In the genomic region with DNA sequence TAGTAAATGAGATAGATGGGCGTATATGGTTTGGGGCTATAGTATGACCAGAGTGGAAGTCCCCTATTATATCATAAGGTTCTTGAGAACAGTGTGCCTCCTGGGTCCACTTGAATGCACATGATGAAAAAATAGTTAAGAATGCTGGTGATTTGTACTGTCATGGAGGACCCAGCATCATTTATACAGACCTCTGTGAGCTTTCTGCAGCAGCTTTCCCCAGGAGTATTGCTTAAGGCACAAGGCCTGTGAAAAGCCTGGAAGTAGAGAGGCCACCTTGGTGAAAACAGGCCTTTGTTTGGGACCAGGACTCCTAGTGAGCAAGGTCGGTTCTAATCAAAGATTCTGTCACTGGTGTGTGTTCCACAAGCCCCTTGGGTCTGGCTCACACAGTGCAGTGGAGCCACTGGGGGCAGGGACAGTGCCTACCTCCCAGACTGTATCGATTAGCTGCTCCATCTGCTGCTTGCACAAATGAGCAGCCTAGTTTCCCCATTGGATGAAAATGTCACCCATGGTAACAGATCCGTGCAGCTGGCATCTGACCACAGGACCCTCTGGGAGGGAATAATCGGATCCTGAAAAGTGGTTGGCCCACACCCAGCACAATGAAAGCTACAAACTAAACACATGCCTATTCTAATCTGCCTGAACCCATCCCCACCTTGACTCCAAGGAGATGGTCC, we compare ENCODE assay signal across 11 mouse cellular contexts.
DNase-seq lines count a peak whose midpoint lies in the region; ATAC-seq and TF ChIP-seq lines count a peak whose summit lies in the region.
"Had no signal": no experiment of that assay in that cellular context is flagged by ENCODE, and none has a peak within 500 bp of the region (broad histone marks: within the 10 kb centered on the region; RNA-seq: fewer than 3 reads in every experiment).

No protein-coding gene starts in this region.

- no peaks in the 10 kb centered on the region for H3K9me3 ChIP-seq in embryonic facial prominence, embryonic 14.5 days (ENCODE audit: control insufficient read depth, low read length)
- H3K9me3 ChIP-seq in hindbrain, postnatal 0 days (ENCODE audit: low read length): no peaks in the 10 kb centered on the region
- H3K9me3 ChIP-seq in midbrain, embryonic 12.5 days: no peaks in the 10 kb centered on the region

- no peak for TF ChIP-seq CTCF in brain, embryonic 14.5 days (IDR thresholded peaks at IDR 0.05; ENCODE audit: borderline replicate concordance, extremely low read depth, insufficient read depth, insufficient read length)
- TF ChIP-seq CTCF in hindbrain, postnatal 0 days (IDR thresholded peaks at IDR 0.05; ENCODE audit: low read depth): no peak

- H3K27ac ChIP-seq in embryonic facial prominence, embryonic 14.5 days (replicated peaks; ENCODE audit: low read depth, low read length): no peak overlapping the region
- H3K27ac ChIP-seq in hindbrain, postnatal 0 days: no peak overlapping the region
- peak overlapping the region; percentile 67 for H3K27ac ChIP-seq in midbrain, embryonic 12.5 days (replicated peaks)
- H3K27ac ChIP-seq: liver, embryonic 14.5 days had no signal

- no peaks in the 10 kb centered on the region for H3K27me3 ChIP-seq in embryonic facial prominence, embryonic 14.5 days (replicated peaks; ENCODE audit: control insufficient read depth, insufficient read depth, low read length)
- H3K27me3 ChIP-seq in hindbrain, postnatal 0 days (ENCODE audit: insufficient read depth, low read length): no peaks in the 10 kb centered on the region
- H3K27me3 ChIP-seq in midbrain, embryonic 12.5 days: no peaks in the 10 kb centered on the region

- DNase-seq in brain, embryonic 14.5 days (ENCODE audit: low read depth): peak; percentile 79
- DNase-seq in embryonic facial prominence, embryonic 14.5 days (ENCODE audit: low spot score): peak; percentile 52
- peak; percentile 64 for DNase-seq in hindbrain, postnatal 0 days (ENCODE audit: low spot score)
- no peak for DNase-seq in spleen, postnatal 4 days (ENCODE audit: low spot score in 2 of 2)
- DNase-seq in left cerebral cortex, postnatal 14 days (ENCODE audit: low spot score in 2 of 2): no peak
- no peak for DNase-seq in spleen, postnatal 10 days (ENCODE audit: low spot score in 2 of 2)
- DNase-seq in urinary bladder, postnatal 10 days (ENCODE audit: low spot score): no peak
- DNase-seq: right cerebral cortex, postnatal 25 days; thymus, adult 2 months had no signal

- no peak overlapping the region for H3K4me2 ChIP-seq in embryonic facial prominence, embryonic 14.5 days (ENCODE audit: low read depth, low read length)
- H3K4me2 ChIP-seq in hindbrain, postnatal 0 days (ENCODE audit: low read depth, low read length): no peak overlapping the region
- no peak overlapping the region for H3K4me2 ChIP-seq in midbrain, embryonic 12.5 days (replicated peaks)

- H3K36me3 ChIP-seq in embryonic facial prominence, embryonic 14.5 days (ENCODE audit: control insufficient read depth, insufficient read depth, low read length): no peaks in the 10 kb centered on the region
- H3K36me3 ChIP-seq in hindbrain, postnatal 0 days (ENCODE audit: insufficient read depth, low read length): no peaks in the 10 kb centered on the region
- H3K36me3 ChIP-seq in midbrain, embryonic 12.5 days: no peaks in the 10 kb centered on the region

- intact Hi-C loops in left cerebral cortex, postnatal 14 days (cut with DNase I): no loop called here

- H3K9ac ChIP-seq in embryonic facial prominence, embryonic 14.5 days (ENCODE audit: low read depth, low read length): no peak overlapping the region
- no peak overlapping the region for H3K9ac ChIP-seq in hindbrain, postnatal 0 days (replicated peaks; ENCODE audit: low read length)
- no peak overlapping the region for H3K9ac ChIP-seq in midbrain, embryonic 12.5 days (replicated peaks)
- H3K9ac ChIP-seq: liver, embryonic 14.5 days had no signal

- ATAC-seq in embryonic facial prominence, embryonic 14.5 days (ENCODE audit: low read depth): peak; percentile 84
- ATAC-seq in hindbrain, postnatal 0 days: peak; percentile 83
- ATAC-seq in midbrain, embryonic 12.5 days (ENCODE audit: low FRiP score, low read depth): peak; percentile 94

- WGBS in embryonic facial prominence, embryonic 14.5 days: 39% methylated on average over 5 of the region's 5 CpGs
- WGBS in hindbrain, postnatal 0 days: 23% methylated on average over 5 of the region's 5 CpGs
- WGBS in midbrain, embryonic 12.5 days: 23% methylated on average over 5 of the region's 5 CpGs

- H3K4me3 ChIP-seq in embryonic facial prominence, embryonic 14.5 days (ENCODE audit: low read depth, low read length): no peak overlapping the region
- no peak overlapping the region for H3K4me3 ChIP-seq in hindbrain, postnatal 0 days (ENCODE audit: low read length)
- no peak overlapping the region for H3K4me3 ChIP-seq in midbrain, embryonic 12.5 days

- no peak for TF ChIP-seq POLR2A in brain, embryonic 14.5 days (IDR thresholded peaks at IDR 0.05; ENCODE audit: borderline replicate concordance, extremely low read depth, insufficient read depth, insufficient read length, poor library complexity, severe bottlenecking)

- H3K4me1 ChIP-seq in embryonic facial prominence, embryonic 14.5 days (ENCODE audit: control insufficient read depth, insufficient read depth, low read length): peaks cover 7% of the 10 kb centered on the region; the same call in 1 of the 2 replicates
- peaks cover 4% of the 10 kb centered on the region; the same call in 1 of the 2 replicates for H3K4me1 ChIP-seq in hindbrain, postnatal 0 days (ENCODE audit: insufficient read depth, low read length)
- peaks cover 11% of the 10 kb centered on the region for H3K4me1 ChIP-seq in midbrain, embryonic 12.5 days

Comparison
In these comparisons a context has a peak if more than half of its experiments do, and no peak if none do; other contexts are left out.
1. DNase-seq: peak in brain, embryonic 14.5 days (single experiment), embryonic facial prominence, embryonic 14.5 days (single experiment) and hindbrain, postnatal 0 days (single experiment); none in spleen, postnatal 4 days (0 of 2), left cerebral cortex, postnatal 14 days (0 of 2), spleen, postnatal 10 days (0 of 2) and urinary bladder, postnatal 10 days (single experiment).
2. Peak in every context shown above with its lines, with median percentiles within 50 percentile points of each other: ATAC-seq.